Mouse (Mus musculus) MEL (cell line): ENCODE measurements around the gene Tbx21. TPM values are rescaled to one million over a fixed set of nuclear protein-coding genes. Genes with fewer than 3 reads are reported as not detected.

ENCODE experiments used
- DNase-seq: peaks from one replicate; pipeline ENCODE4 v3.0.0; 2011; ENCODE audit warnings: low read depth, low spot score
- H3K27ac ChIP-seq: 2 replicates; pipeline ENCODE4 v1.5.1; 2012; ENCODE audit warnings: low read depth, mild to moderate bottlenecking, control low read depth, low read length, moderate library complexity; ENCODE audit not compliant: control insufficient read depth
- H3K27me3 ChIP-seq, 2 experiments: fragments of 150-350 bp in 1 of 2; sonication (generic) in 1 of 2; 2 replicates each; pipeline ENCODE4 v1.6.1; 2012; ENCODE audit warnings: low read length in 2 of 2, mild to moderate bottlenecking in 2 of 2, improper control_type of control experiment in 1 of 2, moderate library complexity in 1 of 2; ENCODE audit not compliant: insufficient read depth in 2 of 2, control insufficient read depth in 1 of 2
- H3K36me3 ChIP-seq, 2 experiments: 2 replicates each; pipeline ENCODE4 v1.6.1; 2012 to 2014; ENCODE audit warnings: low read length in 2 of 2, improper control_type of control experiment in 1 of 2, inconsistent platforms in 1 of 2, mild to moderate bottlenecking in 1 of 2; ENCODE audit not compliant: insufficient read depth in 2 of 2, control insufficient read depth in 1 of 2
- H3K4me1 ChIP-seq, 2 experiments: fragments of 150-350 bp in 1 of 2; sonication (generic) in 1 of 2; 2 replicates each; pipeline ENCODE4 v1.6.1; 2012; ENCODE audit warnings: low read length in 2 of 2, improper control_type of control experiment in 1 of 2, mild to moderate bottlenecking in 1 of 2; ENCODE audit not compliant: insufficient read depth in 2 of 2, control insufficient read depth in 1 of 2
- H3K4me3 ChIP-seq, 2 experiments: fragments of 150-350 bp in 1 of 2; sonication (generic) in 1 of 2; 2 replicates each; pipeline ENCODE4 v1.5.1; 2012; ENCODE audit warnings: low read depth in 2 of 2, low read length in 2 of 2, mild to moderate bottlenecking in 2 of 2, moderate library complexity in 2 of 2, control low read depth in 1 of 2, improper control_type of control experiment in 1 of 2; ENCODE audit not compliant: control insufficient read depth in 1 of 2, insufficient read depth in 1 of 2
- H3K79me2 ChIP-seq: 2 replicates; pipeline ENCODE4 v1.6.1; 2012; ENCODE audit warnings: mild to moderate bottlenecking, low read length, moderate library complexity; ENCODE audit not compliant: control insufficient read depth, poor library complexity, insufficient read depth
- H3K9ac ChIP-seq: 2 replicates; pipeline ENCODE4 v1.6.1; 2012; ENCODE audit warnings: low read depth, mild to moderate bottlenecking, control low read depth, low read length, moderate library complexity; ENCODE audit not compliant: control insufficient read depth, poor library complexity, severe bottlenecking
- H3K9me3 ChIP-seq: fragments of 150-350 bp; sonication (generic); replicated peaks from 2 replicates; pipeline ENCODE4 v1.6.1; 2012; ENCODE audit warnings: mild to moderate bottlenecking, low read length, improper control_type of control experiment, moderate library complexity; ENCODE audit not compliant: insufficient read depth
- BHLHE40 ChIP-seq: IDR thresholded peaks from 2 replicates; pipeline ENCODE4 v1.6.1; 2012; ENCODE audit warnings: low read depth, mild to moderate bottlenecking, inconsistent platforms, low read length, improper control_type of control experiment, borderline replicate concordance
- CHD1 ChIP-seq: IDR thresholded peaks from 2 replicates; pipeline ENCODE4 v1.6.1; 2012; ENCODE audit warnings: low read depth, mild to moderate bottlenecking, inconsistent platforms, low read length, improper control_type of control experiment
- CTCF ChIP-seq, 3 experiments: IDR thresholded peaks in 2 of 3; conservative IDR thresholded peaks in 1 of 3; 2 replicates each; pipeline ENCODE4 v1.5.1; 2011 to 2012; ENCODE audit warnings: low read length in 3 of 3, low read depth in 2 of 3, mild to moderate bottlenecking in 2 of 3, improper control_type of control experiment in 1 of 3, inconsistent platforms in 1 of 3, mixed read lengths in 1 of 3, moderate library complexity in 1 of 3; ENCODE audit not compliant: control insufficient read depth in 1 of 3, insufficient read depth in 1 of 3, poor library complexity in 1 of 3, severe bottlenecking in 1 of 3
- E2F4 ChIP-seq: IDR thresholded peaks from 2 replicates; pipeline ENCODE4 v1.6.1; 2011; ENCODE audit warnings: low read depth, low read length, improper control_type of control experiment, borderline replicate concordance
- ELF1 ChIP-seq: IDR thresholded peaks from 2 replicates; pipeline ENCODE4 v1.6.1; 2014; ENCODE audit warnings: low read depth, mild to moderate bottlenecking, inconsistent platforms, low read length, improper control_type of control experiment, moderate library complexity
- ETS1 ChIP-seq: IDR thresholded peaks from 2 replicates; pipeline ENCODE4 v1.6.1; 2012; ENCODE audit warnings: low read depth, mild to moderate bottlenecking, inconsistent platforms, low read length, improper control_type of control experiment, moderate library complexity
- HCFC1 ChIP-seq: IDR thresholded peaks from 2 replicates; pipeline ENCODE4 v1.6.1; 2012; ENCODE audit warnings: low read depth, mild to moderate bottlenecking, inconsistent platforms, low read length, improper control_type of control experiment, moderate library complexity
- MAFK ChIP-seq: IDR thresholded peaks from 2 replicates; pipeline ENCODE4 v1.6.1; 2011; ENCODE audit warnings: low read depth, mild to moderate bottlenecking, low read length, improper control_type of control experiment, borderline replicate concordance
- MAX ChIP-seq: IDR thresholded peaks from 2 replicates; pipeline ENCODE4 v1.6.1; 2011; ENCODE audit warnings: low read length, improper control_type of control experiment
- MAZ ChIP-seq: IDR thresholded peaks from 2 replicates; pipeline ENCODE4 v1.6.1; 2012; ENCODE audit warnings: low read depth, mild to moderate bottlenecking, inconsistent platforms, low read length, improper control_type of control experiment
- MXI1 ChIP-seq: IDR thresholded peaks from 2 replicates; pipeline ENCODE4 v1.6.1; 2011; ENCODE audit warnings: mild to moderate bottlenecking, low read depth, low read length, improper control_type of control experiment
- MYB ChIP-seq: IDR thresholded peaks from 2 replicates; pipeline ENCODE4 v1.6.1; 2011; ENCODE audit warnings: mild to moderate bottlenecking, low read depth, low read length, improper control_type of control experiment
- MYC ChIP-seq: IDR thresholded peaks from 2 replicates; pipeline ENCODE4 v1.6.1; 2011; ENCODE audit warnings: low read depth, mild to moderate bottlenecking, low read length, improper control_type of control experiment, moderate library complexity
- POLR2A ChIP-seq, 2 experiments: IDR thresholded peaks; 2 replicates each; pipeline ENCODE4 v1.6.1; 2011 to 2012; ENCODE audit warnings: low read length in 2 of 2, mild to moderate bottlenecking in 2 of 2, control low read depth in 1 of 2, improper control_type of control experiment in 1 of 2, low read depth in 1 of 2, moderate library complexity in 1 of 2; ENCODE audit not compliant: control insufficient read depth in 1 of 2, insufficient read depth in 1 of 2, poor library complexity in 1 of 2
- POLR2AphosphoS5 ChIP-seq: IDR thresholded peaks from 2 replicates; pipeline ENCODE4 v1.6.1; 2012; ENCODE audit warnings: low read depth, borderline replicate concordance, mild to moderate bottlenecking, inconsistent platforms, low read length, moderate library complexity, mixed read lengths
- RCOR1 ChIP-seq: IDR thresholded peaks from 2 replicates; pipeline ENCODE4 v1.6.1; 2012; ENCODE audit warnings: low read depth, mild to moderate bottlenecking, inconsistent platforms, low read length, improper control_type of control experiment
- SIN3A ChIP-seq: IDR thresholded peaks from 2 replicates; pipeline ENCODE4 v1.6.1; 2012; ENCODE audit warnings: low read length, improper control_type of control experiment, inconsistent platforms
- SMC3 ChIP-seq: IDR thresholded peaks from 2 replicates; pipeline ENCODE4 v1.6.1; 2011; ENCODE audit warnings: low read depth, low read length, improper control_type of control experiment
- TCF12 ChIP-seq: IDR thresholded peaks from 2 replicates; pipeline ENCODE4 v1.6.1; 2014; ENCODE audit warnings: low read depth, mild to moderate bottlenecking, inconsistent platforms, low read length, improper control_type of control experiment, moderate library complexity
- USF1 ChIP-seq: IDR thresholded peaks from 2 replicates; pipeline ENCODE4 v1.6.1; 2014; ENCODE audit warnings: low read depth, mild to moderate bottlenecking, inconsistent platforms, low read length, improper control_type of control experiment, moderate library complexity
- ZC3H11A ChIP-seq: IDR thresholded peaks from 2 replicates; pipeline ENCODE4 v1.6.1; 2012; ENCODE audit warnings: low read depth, mild to moderate bottlenecking, inconsistent platforms, low read length, improper control_type of control experiment
- ZNF384 ChIP-seq: IDR thresholded peaks from 2 replicates; pipeline ENCODE4 v1.6.1; 2012; ENCODE audit warnings: low read depth, mild to moderate bottlenecking, inconsistent platforms, low read length, improper control_type of control experiment
- polyA plus RNA-seq, 2 experiments: library from polyadenylated mRNA; stranded (reverse) in 1 of 2; unstranded in 1 of 2; fragments of >175 nt in 1 of 2; fragments of >200 nt in 1 of 2; gene quantifications; 2 replicates each; pipeline versions ENCODE4 v1.2.1 to v1.2.4; 2012; ENCODE audit warnings: low replicate concordance in 2 of 2, low read depth in 1 of 2; ENCODE audit not compliant: insufficient read length in 2 of 2, insufficient read depth in 1 of 2, missing spikeins in 1 of 2
- total RNA-seq: library from RNA; depleted of rRNA; stranded (reverse); fragments of 300-350 nt; gene quantifications from 2 replicates; pipeline ENCODE4 v1.2.3, GENCODE M21; 2012

The Tbx21 gene
- total and polyA plus RNA-seq, 3 experiments, result not detected

DNA sequence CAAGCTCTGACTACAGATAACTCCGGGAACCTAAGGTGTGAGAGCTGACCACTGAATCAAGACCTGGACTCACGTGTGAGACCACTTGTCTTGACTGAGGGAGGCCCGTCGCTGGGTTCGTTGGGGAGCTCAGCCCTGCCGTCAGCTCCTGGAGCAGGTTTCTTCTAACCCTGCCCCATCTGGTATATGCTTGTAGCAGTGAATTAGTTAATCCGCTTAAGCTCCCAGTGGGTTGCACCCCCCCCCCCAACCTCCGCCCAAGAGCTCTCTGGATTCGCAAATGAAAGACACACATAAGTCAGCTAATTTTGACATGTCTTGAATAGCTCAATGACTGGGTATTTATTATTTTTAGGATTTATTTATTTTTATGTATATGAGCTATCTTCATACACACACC lies 34.8 kb downstream of the Tbx21 start:
- H3K4me1 ChIP-seq, result peaks cover 0 to 9% of the 10 kb centered on the region in 2 experiments; a peak in 2 of 4 replicates
- no peak overlapping the region for H3K27ac ChIP-seq
- H3K36me3 ChIP-seq, result no peaks in the 10 kb centered on the region; a peak in 1 of 4 replicates
- no peaks in the 10 kb centered on the region for H3K79me2 ChIP-seq
- H3K9ac ChIP-seq, result no peak overlapping the region
- no peak overlapping the region for H3K4me3 ChIP-seq
- no peak for DNase-seq
- TF ChIP-seq CHD1 (no peak), POLR2AphosphoS5 (no peak), ETS1 (no peak), CTCF (IDR thresholded peaks at IDR 0.05 in 2 of 3, conservative IDR thresholded peaks at IDR 0.05 in 1 of 3; ENCODE audit: control insufficient read depth in 1 of 3, insufficient read depth in 1 of 3, low read depth in 2 of 3, low read length in 3 of 3, poor library complexity in 1 of 3, severe bottlenecking in 1 of 3) (no peak), BHLHE40 (no peak), ZNF384 (no peak), MYB (no peak), E2F4 (no peak), MYC (no peak), ELF1 (no peak), HCFC1 (no peak), POLR2A (IDR thresholded peaks at IDR 0.05; ENCODE audit: control insufficient read depth in 1 of 2, insufficient read depth in 1 of 2, low read depth in 1 of 2, low read length in 2 of 2, poor library complexity in 1 of 2) (no peak), MAZ (no peak), RCOR1 (no peak), MAFK (no peak), USF1 (no peak), ZC3H11A (no peak), TCF12 (no peak), MXI1 (no peak)
- TF ChIP-seq, all 39 proteins: peak for 0
- Histone ChIP-seq H3K27me3 (no peaks in the 10 kb centered on the region; a peak in 1 of 4 replicates), H3K9me3 (no peaks in the 10 kb centered on the region)

DNA sequence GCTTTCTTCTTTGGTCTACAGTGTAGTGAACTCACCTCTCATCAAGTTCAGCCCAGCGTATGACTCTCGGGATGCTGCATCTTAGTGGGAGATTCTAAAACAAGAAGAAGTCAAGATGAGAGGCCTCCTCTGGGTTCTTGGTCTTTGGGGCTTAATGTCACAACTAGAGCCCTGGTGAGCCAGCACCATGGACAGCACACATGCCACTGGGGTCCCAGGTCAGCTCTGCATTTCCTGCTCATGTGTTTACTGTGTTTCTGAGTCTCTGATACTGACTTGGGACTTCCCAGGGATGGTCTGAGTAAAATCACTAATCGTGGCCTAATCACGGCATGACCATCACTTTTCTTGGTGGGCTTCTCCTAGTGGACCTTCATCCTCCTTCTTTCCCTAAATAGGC lies 36.4 kb downstream of the Tbx21 start:
- H3K79me2 ChIP-seq, result no peaks in the 10 kb centered on the region
- H3K36me3 ChIP-seq, result no peaks in the 10 kb centered on the region; a peak in 1 of 4 replicates
- no peaks in the 10 kb centered on the region for H3K9me3 ChIP-seq
- no peak overlapping the region for H3K4me3 ChIP-seq
- TF ChIP-seq MXI1 (peak; percentile 94), ELF1 (no peak), MAX (peak; percentile 60), ETS1 (no peak), POLR2A (IDR thresholded peaks at IDR 0.05; ENCODE audit: control insufficient read depth in 1 of 2, insufficient read depth in 1 of 2, low read depth in 1 of 2, low read length in 2 of 2, poor library complexity in 1 of 2) (no peak), HCFC1 (no peak), SMC3 (peak; percentile 23; the same call in 1 of the 2 replicates), SIN3A (peak; percentile 95)
- H3K27ac ChIP-seq, result no peak overlapping the region
- DNase-seq, result peak; percentile 81
- peaks cover 0 to 8% of the 10 kb centered on the region in 2 experiments; a peak in 2 of 4 replicates for H3K4me1 ChIP-seq
- no peak overlapping the region for H3K9ac ChIP-seq
- H3K27me3 ChIP-seq, result no peaks in the 10 kb centered on the region
